Mouse (Mus musculus) heart, embryonic 10.5 days (tissue): ENCODE measurements around the gene Cnot11. TPM values are rescaled to one million over a fixed set of nuclear protein-coding genes. Genes with fewer than 3 reads are reported as not detected.

Source experiments
- DNase-seq: peaks from one replicate; pipeline ENCODE4 v3.0.0-alpha.2; 2017; ENCODE audit warnings: low spot score
- H3K27ac ChIP-seq: fragments of 300-500 bp; sonication (generic); 2 replicates; pipeline ENCODE4 v1.5.1; 2016; ENCODE audit warnings: mild to moderate bottlenecking
- H3K27me3 ChIP-seq: fragments of 300-500 bp; sonication (generic); 2 replicates; pipeline ENCODE4 v1.6.1; 2016; ENCODE audit warnings: mild to moderate bottlenecking; ENCODE audit not compliant: poor library complexity, insufficient read depth, severe bottlenecking
- H3K36me3 ChIP-seq: fragments of 300-500 bp; sonication (generic); 2 replicates; pipeline ENCODE4 v1.6.1; 2016; ENCODE audit warnings: mild to moderate bottlenecking, moderate library complexity
- H3K4me1 ChIP-seq: fragments of 300-500 bp; sonication (generic); 2 replicates; pipeline ENCODE4 v1.6.1; 2016; ENCODE audit warnings: mild to moderate bottlenecking
- H3K4me3 ChIP-seq: fragments of 300-500 bp; sonication (generic); 2 replicates; pipeline ENCODE4 v1.5.1; 2016; ENCODE audit warnings: mild to moderate bottlenecking, moderate library complexity
- H3K9me3 ChIP-seq: fragments of 300-500 bp; sonication (generic); 2 replicates; pipeline ENCODE4 v1.6.1; 2016; ENCODE audit warnings: mild to moderate bottlenecking, moderate library complexity
- WGBS: fragments of 180-500 bp; shearing (Covaris S2); methylation state at CpG from one replicate; pipeline ENCODE4 v1.1.7; 2016; 5-methylcytosine and 5-hydroxymethylcytosine counted together
- polyA plus RNA-seq: library from polyadenylated mRNA; unstranded; fragments of >200 nt; fragmentation: Nextera tagmentation; extraction: Ambion mirVana; gene quantifications from 2 replicates; pipeline ENCODE4 v1.2.1, GENCODE M21; 2016

Gene Cnot11
- polyA plus RNA-seq, 1 experiment from 2014 or later: 27.7 TPM

DNA sequence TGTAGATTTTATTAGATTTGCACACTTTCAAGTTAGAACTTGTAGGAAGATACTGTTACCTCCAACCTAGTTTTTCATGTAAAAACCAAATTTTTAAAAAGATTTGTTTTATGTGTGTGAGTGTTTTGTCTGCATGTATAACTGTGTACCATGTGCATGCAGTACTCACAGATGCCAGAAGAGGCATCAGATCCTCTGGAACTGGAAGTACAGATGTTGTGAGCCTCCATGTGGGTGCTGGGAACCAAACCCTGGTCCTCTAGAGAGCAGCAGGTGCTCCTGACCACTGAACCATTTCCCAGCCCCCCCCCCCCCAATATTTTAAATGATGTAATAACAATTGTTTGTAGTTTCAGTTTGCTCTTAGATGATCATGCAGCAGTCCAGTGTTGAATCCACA lies 5.8 kb downstream of the Cnot11 start:
- Histone ChIP-seq H3K4me3 (no peak overlapping the region), H3K27ac (no peak overlapping the region), H3K27me3 (no peaks in the 10 kb centered on the region), H3K36me3 (peaks cover 76% of the 10 kb centered on the region), H3K9me3 (peaks cover 7% of the 10 kb centered on the region; the same call in 1 of the 2 replicates), H3K4me1 (peaks cover 11% of the 10 kb centered on the region)
- peak; percentile 38 for DNase-seq

DNA sequence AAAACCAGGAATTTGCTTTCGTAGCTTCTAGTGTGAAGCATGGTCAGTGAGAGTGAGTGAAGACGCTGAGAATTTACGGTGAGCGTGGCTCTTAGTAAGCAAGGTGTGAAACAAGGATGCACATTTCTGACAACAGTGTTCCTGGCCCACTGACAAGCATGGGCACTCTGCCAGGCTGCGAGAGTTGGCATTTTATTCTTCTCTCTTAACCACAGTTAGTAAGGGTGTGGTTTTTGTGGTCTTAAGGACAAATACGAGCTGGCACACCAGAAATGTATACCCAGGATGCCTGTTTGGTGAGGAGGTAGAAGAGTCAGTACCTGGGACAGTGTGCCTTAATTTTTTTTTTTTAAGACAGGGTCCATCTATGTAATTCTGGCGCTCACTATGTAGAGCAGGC lies 10.8 kb downstream of the Cnot11 start:
- 90% methylated on average over 7 of the region's 7 CpGs for WGBS
- Histone ChIP-seq H3K4me3 (no peak overlapping the region), H3K4me1 (no peaks in the 10 kb centered on the region; the same call in 1 of the 2 replicates), H3K27me3 (no peaks in the 10 kb centered on the region), H3K36me3 (peaks cover 78% of the 10 kb centered on the region), H3K27ac (no peak overlapping the region), H3K9me3 (peaks cover 3% of the 10 kb centered on the region; the same call in 1 of the 2 replicates)
- DNase-seq: peak; percentile 39

DNA sequence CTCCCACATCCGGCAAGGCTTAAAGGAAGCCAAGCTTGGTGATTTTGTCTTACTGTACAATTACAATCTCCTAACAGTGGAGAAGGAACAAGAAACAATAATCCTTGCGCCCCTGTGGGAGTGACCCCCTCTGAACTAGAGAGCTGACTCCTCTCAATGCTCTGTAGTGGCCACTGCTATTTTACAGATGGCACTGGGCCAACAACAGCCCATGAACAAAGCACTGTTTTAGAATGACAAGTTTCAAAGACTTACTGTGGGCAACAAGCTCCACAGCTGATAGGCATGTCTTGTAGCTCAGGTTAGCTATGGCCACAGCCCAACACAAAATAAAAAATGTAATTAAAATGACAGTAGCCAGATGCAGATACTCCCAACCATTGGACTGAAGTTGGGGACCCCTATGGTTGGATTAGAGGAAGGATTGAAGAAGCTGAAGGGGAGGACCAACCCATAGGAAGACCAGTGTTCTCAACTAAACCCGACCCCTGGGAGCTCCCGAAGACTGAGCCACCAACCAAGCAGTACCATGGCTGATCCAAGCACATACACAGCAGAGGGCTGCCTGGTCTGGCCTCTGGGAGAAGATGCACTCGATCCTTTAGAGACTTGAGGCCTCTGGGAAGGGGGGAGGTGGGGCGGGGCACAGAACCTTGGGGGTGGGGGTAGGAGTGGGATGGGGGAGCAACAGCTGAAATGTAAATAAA lies 11.5 kb downstream of the Cnot11 start:
- no peak overlapping the region for H3K27ac ChIP-seq
- H3K27me3 ChIP-seq: no peaks in the 10 kb centered on the region
- DNase-seq: peak; percentile 30
- peaks cover 76% of the 10 kb centered on the region for H3K36me3 ChIP-seq
- H3K4me3 ChIP-seq: no peak overlapping the region
- H3K9me3 ChIP-seq: no peaks in the 10 kb centered on the region
- no peaks in the 10 kb centered on the region; the same call in 1 of the 2 replicates for H3K4me1 ChIP-seq
- 91% methylated on average over 6 of the region's 6 CpGs for WGBS

GRCm38 (mm10) chr1:39547238-39547637 lies 12.4 kb downstream of the Cnot11 start:
- 83% methylated on average over 2 of the region's 2 CpGs for WGBS
- no peaks in the 10 kb centered on the region; the same call in 1 of the 2 replicates for H3K4me1 ChIP-seq
- no peaks in the 10 kb centered on the region for H3K27me3 ChIP-seq
- DNase-seq: peak; percentile 19
- H3K4me3 ChIP-seq: no peak overlapping the region
- H3K27ac ChIP-seq: no peak overlapping the region
- no peaks in the 10 kb centered on the region for H3K9me3 ChIP-seq
- peaks cover 74% of the 10 kb centered on the region for H3K36me3 ChIP-seq

- H3K27me3 ChIP-seq: no peaks in the 10 kb centered on the region
- no peak overlapping the region for H3K4me3 ChIP-seq
- H3K36me3 ChIP-seq: peaks cover 68% of the 10 kb centered on the region
- H3K27ac ChIP-seq: no peak overlapping the region
- peak; percentile 59 for DNase-seq
- H3K4me1 ChIP-seq: no peaks in the 10 kb centered on the region; the same call in 1 of the 2 replicates
- no peaks in the 10 kb centered on the region for H3K9me3 ChIP-seq
- 95% methylated on average over 2 of the region's 2 CpGs for WGBS
Measured at GRCm38 (mm10) chr1:39549831-39550230, 15.0 kb downstream of the Cnot11 start.

- no peak overlapping the region for H3K4me3 ChIP-seq
- no peaks in the 10 kb centered on the region for H3K9me3 ChIP-seq
- 35% methylated on average over 9 of the region's 9 CpGs for WGBS
- H3K36me3 ChIP-seq: peaks cover 49% of the 10 kb centered on the region
- H3K27ac ChIP-seq: no peak overlapping the region
- peaks cover 14% of the 10 kb centered on the region for H3K4me1 ChIP-seq
- peak; percentile 61 for DNase-seq
- H3K27me3 ChIP-seq: no peaks in the 10 kb centered on the region
Measured at GRCm38 (mm10) chr1:39555556-39556415, 21.0 kb downstream of the Cnot11 start.

DNA sequence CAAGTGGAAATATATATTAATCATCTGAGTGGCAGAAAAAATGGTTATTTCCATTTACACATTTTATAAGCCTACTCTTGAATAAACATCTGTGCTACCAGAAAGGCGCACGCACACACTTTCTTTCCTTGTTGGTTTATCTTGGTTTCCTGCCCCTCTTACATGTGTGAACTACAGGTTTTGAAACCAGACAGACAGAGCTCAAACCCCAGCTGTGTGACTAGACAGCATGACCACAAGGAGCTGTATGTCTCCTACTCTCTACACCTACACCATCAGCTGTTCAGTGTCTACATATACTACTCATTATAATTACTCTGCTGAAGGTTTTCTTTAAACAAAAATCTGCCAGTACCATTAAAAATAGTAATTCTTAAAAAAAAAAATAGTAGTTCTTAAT lies 24.2 kb downstream of the Cnot11 start:
- H3K9me3 ChIP-seq: no peaks in the 10 kb centered on the region
- DNase-seq: no peak
- peaks cover 14% of the 10 kb centered on the region for H3K4me1 ChIP-seq
- H3K4me3 ChIP-seq: no peak overlapping the region
- H3K36me3 ChIP-seq: peaks cover 49% of the 10 kb centered on the region
- H3K27ac ChIP-seq: no peak overlapping the region
- 94% methylated on average over 2 of the region's 2 CpGs for WGBS
- H3K27me3 ChIP-seq: no peaks in the 10 kb centered on the region

DNA sequence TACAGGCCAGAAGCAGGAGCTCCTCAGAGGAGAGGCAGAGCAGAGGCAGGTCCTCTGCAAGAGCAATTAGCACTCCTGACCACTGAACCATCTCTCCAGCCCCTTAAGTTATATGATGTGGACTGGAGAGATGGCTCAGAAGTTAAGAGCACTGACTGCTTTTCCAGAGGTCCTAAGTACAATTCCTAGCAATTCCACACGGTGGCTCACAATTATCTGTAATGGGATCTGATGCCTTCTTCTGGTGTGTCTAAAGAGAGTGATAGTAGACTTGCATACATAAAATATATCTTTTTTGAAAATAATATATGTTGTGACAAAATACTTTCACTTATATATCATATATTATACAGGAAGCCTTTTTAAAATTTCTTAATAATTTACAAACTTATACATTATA lies 27.1 kb downstream of the Cnot11 start:
- no peaks in the 10 kb centered on the region for H3K9me3 ChIP-seq
- H3K27ac ChIP-seq: no peak overlapping the region
- H3K4me3 ChIP-seq: no peak overlapping the region
- no peak for DNase-seq
- peaks cover 6% of the 10 kb centered on the region; the same call in 1 of the 2 replicates for H3K4me1 ChIP-seq
- H3K36me3 ChIP-seq: peaks cover 38% of the 10 kb centered on the region
- no peaks in the 10 kb centered on the region for H3K27me3 ChIP-seq
- WGBS: 66% methylated on average over 1 of the region's 1 CpGs

DNA sequence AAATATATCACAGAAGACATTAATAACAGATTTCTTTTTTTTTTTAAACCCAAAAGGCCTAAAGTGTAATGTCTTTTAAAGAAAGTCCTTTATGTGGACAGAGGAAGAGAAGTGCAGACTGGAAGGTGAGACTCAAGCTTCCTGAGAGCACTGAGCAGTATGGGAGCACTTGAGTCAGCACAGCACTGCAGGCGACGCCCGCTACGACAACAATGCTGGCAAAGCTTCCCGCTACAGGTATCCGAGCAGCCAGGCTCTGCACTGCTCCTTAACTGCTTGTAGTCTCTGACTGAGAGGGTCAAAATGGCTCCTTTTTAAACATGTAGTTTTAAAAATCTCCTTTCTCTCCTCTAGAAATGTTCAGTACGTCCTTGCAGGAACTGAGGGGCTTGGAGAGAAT lies 28.4 kb downstream of the Cnot11 start:
- no peak overlapping the region for H3K27ac ChIP-seq
- H3K9me3 ChIP-seq: no peaks in the 10 kb centered on the region
- DNase-seq: no peak
- no peaks in the 10 kb centered on the region for H3K27me3 ChIP-seq
- H3K4me1 ChIP-seq: peaks cover 6% of the 10 kb centered on the region; the same call in 1 of the 2 replicates
- H3K4me3 ChIP-seq: no peak overlapping the region
- peaks cover 38% of the 10 kb centered on the region for H3K36me3 ChIP-seq
- 79% methylated on average over 7 of the region's 7 CpGs for WGBS

- no peaks in the 10 kb centered on the region for H3K27me3 ChIP-seq
- no peak overlapping the region for H3K27ac ChIP-seq
- no peaks in the 10 kb centered on the region for H3K9me3 ChIP-seq
- DNase-seq: no peak
- H3K4me1 ChIP-seq: peaks cover 6% of the 10 kb centered on the region; the same call in 1 of the 2 replicates
- peaks cover 36% of the 10 kb centered on the region for H3K36me3 ChIP-seq
- 42% methylated on average over 3 of the region's 3 CpGs for WGBS
- no peak overlapping the region for H3K4me3 ChIP-seq
Measured at GRCm38 (mm10) chr1:39564603-39565002, 29.8 kb downstream of the Cnot11 start.

- Histone ChIP-seq H3K4me1 (peaks cover 19% of the 10 kb centered on the region), H3K36me3 (peaks cover 17% of the 10 kb centered on the region), H3K27ac (no peak overlapping the region), H3K4me3 (no peak overlapping the region), H3K27me3 (no peaks in the 10 kb centered on the region), H3K9me3 (no peaks in the 10 kb centered on the region)
- DNase-seq: no peak
Measured at GRCm38 (mm10) chr1:39568079-39568478, 33.3 kb downstream of the Cnot11 start.

- Histone ChIP-seq H3K4me1 (peaks cover 35% of the 10 kb centered on the region), H3K4me3 (0 out of 2 replicates have a peak overlapping the region, but pooled peaks have one; percentile 12), H3K27me3 (no peaks in the 10 kb centered on the region), H3K36me3 (peaks cover 8% of the 10 kb centered on the region), H3K27ac (no peak overlapping the region; the same call in 1 of the 2 replicates), H3K9me3 (no peaks in the 10 kb centered on the region)
- DNase-seq: no peak
- 34% methylated on average over 6 of the region's 6 CpGs for WGBS
Measured at GRCm38 (mm10) chr1:39571653-39572052, 36.9 kb downstream of the Cnot11 start.

DNA sequence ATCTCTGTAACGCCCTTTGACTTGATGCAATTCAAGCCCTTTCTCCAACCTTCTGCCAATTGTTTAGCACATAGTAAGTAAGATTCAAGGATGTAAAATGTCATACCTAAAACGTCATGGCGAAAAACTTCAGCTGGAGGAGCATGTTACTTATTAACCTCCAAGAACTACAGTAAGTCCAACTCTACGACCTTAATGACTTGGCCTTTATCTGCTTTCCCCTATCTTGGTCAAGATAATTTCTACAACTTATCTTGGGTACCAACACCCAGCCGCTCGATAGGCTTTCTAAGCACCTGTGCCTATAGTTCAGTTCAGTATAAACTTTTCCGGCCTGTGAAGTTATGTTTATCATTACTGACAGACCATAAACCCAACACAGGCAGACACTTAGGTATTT lies 39.1 kb downstream of the Cnot11 start:
- Histone ChIP-seq H3K4me1 (peaks cover 45% of the 10 kb centered on the region), H3K9me3 (no peaks in the 10 kb centered on the region), H3K27me3 (no peaks in the 10 kb centered on the region), H3K36me3 (peaks cover 8% of the 10 kb centered on the region), H3K4me3 (no peak overlapping the region), H3K27ac (no peak overlapping the region)
- DNase-seq: no peak
- 65% methylated on average over 7 of the region's 7 CpGs for WGBS
